Mouse (Mus musculus): ENCODE results near the gene Ybx2. TPM values are rescaled to one million over a fixed set of nuclear protein-coding genes. Genes with fewer than 3 reads are reported as not detected.

Ybx2 gene
- polyA plus RNA-seq, 1 experiment from 2014 or later, result 6.2 TPM

GRCm38 (mm10) chr11:69937834-69938233 is 2.2 kb downstream of the Ybx2 start:
- no peak for ATAC-seq
- Histone ChIP-seq H3K4me1 (ENCODE audit: control insufficient read depth, insufficient read depth, low read depth, low read length) (peaks cover 15% of the 10 kb centered on the region), H3K27ac (ENCODE audit: low read depth, low read length) (no peak overlapping the region), H3K36me3 (ENCODE audit: control insufficient read depth, insufficient read depth, low read length) (no peaks in the 10 kb centered on the region), H3K9ac (ENCODE audit: low read depth, low read length) (no peak overlapping the region), H3K4me2 (ENCODE audit: low read length) (no peak overlapping the region), H3K4me3 (ENCODE audit: low read length) (no peak overlapping the region), H3K27me3 (replicated peaks; ENCODE audit: control insufficient read depth, insufficient read depth, low read length) (peaks cover 11% of the 10 kb centered on the region), H3K9me3 (ENCODE audit: control insufficient read depth, low read length) (no peaks in the 10 kb centered on the region)
- 76% methylated on average over 5 of the region's 5 CpGs for WGBS

- H3K27me3 ChIP-seq (replicated peaks; ENCODE audit: control insufficient read depth, insufficient read depth, low read length), result peaks cover 11% of the 10 kb centered on the region
- H3K9ac ChIP-seq (ENCODE audit: low read depth, low read length), result no peak overlapping the region
- H3K4me3 ChIP-seq (ENCODE audit: low read length), result no peak overlapping the region
- no peak overlapping the region for H3K4me2 ChIP-seq (ENCODE audit: low read length)
- no peak for ATAC-seq
- no peak overlapping the region for H3K27ac ChIP-seq (ENCODE audit: low read depth, low read length)
- H3K36me3 ChIP-seq (ENCODE audit: control insufficient read depth, insufficient read depth, low read length), result no peaks in the 10 kb centered on the region
- 32% methylated on average over 9 of the region's 9 CpGs for WGBS
- no peaks in the 10 kb centered on the region for H3K9me3 ChIP-seq (ENCODE audit: control insufficient read depth, low read length)
- peaks cover 15% of the 10 kb centered on the region for H3K4me1 ChIP-seq (ENCODE audit: control insufficient read depth, insufficient read depth, low read depth, low read length)
Measured at GRCm38 (mm10) chr11:69938401-69938979, 2.9 kb downstream of the Ybx2 start.

GRCm38 (mm10) chr11:69939181-69939580 is 3.6 kb downstream of the Ybx2 start:
- peaks cover 15% of the 10 kb centered on the region for H3K4me1 ChIP-seq (ENCODE audit: control insufficient read depth, insufficient read depth, low read depth, low read length)
- H3K27ac ChIP-seq (ENCODE audit: low read depth, low read length), result no peak overlapping the region
- H3K36me3 ChIP-seq (ENCODE audit: control insufficient read depth, insufficient read depth, low read length), result no peaks in the 10 kb centered on the region
- ATAC-seq, result no peak
- H3K4me3 ChIP-seq (ENCODE audit: low read length), result no peak overlapping the region
- H3K4me2 ChIP-seq (ENCODE audit: low read length), result no peak overlapping the region
- peaks cover 11% of the 10 kb centered on the region for H3K27me3 ChIP-seq (replicated peaks; ENCODE audit: control insufficient read depth, insufficient read depth, low read length)
- no peak overlapping the region for H3K9ac ChIP-seq (ENCODE audit: low read depth, low read length)
- no peaks in the 10 kb centered on the region for H3K9me3 ChIP-seq (ENCODE audit: control insufficient read depth, low read length)
- 67% methylated on average over 5 of the region's 5 CpGs for WGBS

GRCm38 (mm10) chr11:69939731-69940130 is 4.1 kb downstream of the Ybx2 start:
- no peak overlapping the region for H3K4me3 ChIP-seq (ENCODE audit: low read length)
- no peaks in the 10 kb centered on the region for H3K9me3 ChIP-seq (ENCODE audit: control insufficient read depth, low read length)
- WGBS, result 95% methylated on average over 17 of the region's 17 CpGs
- peaks cover 15% of the 10 kb centered on the region for H3K4me1 ChIP-seq (ENCODE audit: control insufficient read depth, insufficient read depth, low read depth, low read length)
- H3K36me3 ChIP-seq (ENCODE audit: control insufficient read depth, insufficient read depth, low read length), result no peaks in the 10 kb centered on the region
- no peak overlapping the region for H3K9ac ChIP-seq (ENCODE audit: low read depth, low read length)
- H3K4me2 ChIP-seq (ENCODE audit: low read length), result no peak overlapping the region
- no peak for ATAC-seq
- peaks cover 11% of the 10 kb centered on the region for H3K27me3 ChIP-seq (replicated peaks; ENCODE audit: control insufficient read depth, insufficient read depth, low read length)
- H3K27ac ChIP-seq (ENCODE audit: low read depth, low read length), result no peak overlapping the region

- ATAC-seq, result no peak
- H3K4me2 ChIP-seq (ENCODE audit: low read length), result no peak overlapping the region
- no peak overlapping the region for H3K27ac ChIP-seq (ENCODE audit: low read depth, low read length)
- peaks cover 11% of the 10 kb centered on the region for H3K27me3 ChIP-seq (replicated peaks; ENCODE audit: control insufficient read depth, insufficient read depth, low read length)
- no peak overlapping the region for H3K9ac ChIP-seq (ENCODE audit: low read depth, low read length)
- no peaks in the 10 kb centered on the region for H3K36me3 ChIP-seq (ENCODE audit: control insufficient read depth, insufficient read depth, low read length)
- no peak overlapping the region for H3K4me3 ChIP-seq (ENCODE audit: low read length)
- peaks cover 10% of the 10 kb centered on the region for H3K4me1 ChIP-seq (ENCODE audit: control insufficient read depth, insufficient read depth, low read depth, low read length)
- 80% methylated on average over 4 of the region's 4 CpGs for WGBS
- H3K9me3 ChIP-seq (ENCODE audit: control insufficient read depth, low read length), result no peaks in the 10 kb centered on the region
Measured at GRCm38 (mm10) chr11:69940962-69941361, 5.4 kb downstream of the Ybx2 start.

- Histone ChIP-seq H3K27me3 (replicated peaks; ENCODE audit: control insufficient read depth, insufficient read depth, low read length) (peaks cover 3% of the 10 kb centered on the region), H3K4me3 (ENCODE audit: low read length) (no peak overlapping the region), H3K4me2 (ENCODE audit: low read length) (no peak overlapping the region), H3K9ac (ENCODE audit: low read depth, low read length) (no peak overlapping the region), H3K27ac (ENCODE audit: low read depth, low read length) (no peak overlapping the region), H3K9me3 (ENCODE audit: control insufficient read depth, low read length) (no peaks in the 10 kb centered on the region), H3K4me1 (ENCODE audit: control insufficient read depth, insufficient read depth, low read depth, low read length) (peaks cover 8% of the 10 kb centered on the region), H3K36me3 (ENCODE audit: control insufficient read depth, insufficient read depth, low read length) (no peaks in the 10 kb centered on the region)
- WGBS, result 77% methylated on average over 13 of the region's 13 CpGs
- ATAC-seq, result no peak
Measured at GRCm38 (mm10) chr11:69945216-69945615, 9.6 kb downstream of the Ybx2 start.

- H3K27ac ChIP-seq (ENCODE audit: low read depth, low read length), result no peak overlapping the region
- no peak overlapping the region for H3K4me2 ChIP-seq (ENCODE audit: low read length)
- peaks cover 3% of the 10 kb centered on the region for H3K27me3 ChIP-seq (replicated peaks; ENCODE audit: control insufficient read depth, insufficient read depth, low read length)
- no peak for ATAC-seq
- whole genome bisulfite sequencing, result 89% methylated on average over 18 of the region's 18 CpGs
- no peak overlapping the region for H3K4me3 ChIP-seq (ENCODE audit: low read length)
- peaks cover 8% of the 10 kb centered on the region for H3K4me1 ChIP-seq (ENCODE audit: control insufficient read depth, insufficient read depth, low read depth, low read length)
- no peaks in the 10 kb centered on the region for H3K36me3 ChIP-seq (ENCODE audit: control insufficient read depth, insufficient read depth, low read length)
- H3K9me3 ChIP-seq (ENCODE audit: control insufficient read depth, low read length), result no peaks in the 10 kb centered on the region
- no peak overlapping the region for H3K9ac ChIP-seq (ENCODE audit: low read depth, low read length)
Measured at GRCm38 (mm10) chr11:69945997-69946891, 10.6 kb downstream of the Ybx2 start.

- no peaks in the 10 kb centered on the region for H3K9me3 ChIP-seq (ENCODE audit: control insufficient read depth, low read length)
- peak overlapping the region; percentile 59 for H3K9ac ChIP-seq (ENCODE audit: low read depth, low read length)
- no peaks in the 10 kb centered on the region for H3K36me3 ChIP-seq (ENCODE audit: control insufficient read depth, insufficient read depth, low read length)
- peaks cover 8% of the 10 kb centered on the region for H3K4me1 ChIP-seq (ENCODE audit: control insufficient read depth, insufficient read depth, low read depth, low read length)
- 0 out of 2 replicates have a peak overlapping the region, but pooled peaks have one; percentile 34 for H3K27ac ChIP-seq (ENCODE audit: low read depth, low read length)
- peak; percentile 68 for ATAC-seq
- H3K4me2 ChIP-seq (ENCODE audit: low read length), result peak overlapping the region; percentile 65
- H3K4me3 ChIP-seq (ENCODE audit: low read length), result peak overlapping the region; percentile 50
- H3K27me3 ChIP-seq (replicated peaks; ENCODE audit: control insufficient read depth, insufficient read depth, low read length), result peaks cover 3% of the 10 kb centered on the region
- under 1% methylated on average over 29 of the region's 29 CpGs for WGBS
Measured at GRCm38 (mm10) chr11:69947337-69948065, 11.9 kb downstream of the Ybx2 start.
